Mouse (Mus musculus) forebrain, embryonic 13.5 days (tissue): Measurements from ENCODE around the gene Trub2. TPM values are rescaled to one million over a fixed set of nuclear protein-coding genes. Genes with fewer than 3 reads are reported as not detected.
"Not testable (repeated sequence)": the region's sequence is repeated elsewhere in the genome, so short reads cannot be mapped to it uniquely, and the experiment has no call there.

Experiments
- ATAC-seq: fragments of 200-750 bp; cut with Nextera tagmentation; 2 replicates; pipeline ENCODE4 v1.8.0; 2017
- H3K27ac ChIP-seq: fragments of 300-500 bp; sonication (generic); 2 replicates; pipeline ENCODE4 v1.5.1; 2015; ENCODE audit warnings: inconsistent platforms, mild to moderate bottlenecking, moderate library complexity
- H3K27me3 ChIP-seq: fragments of 300-500 bp; sonication (generic); 2 replicates; pipeline ENCODE4 v1.6.1; 2015; ENCODE audit warnings: mild to moderate bottlenecking, inconsistent platforms
- H3K36me3 ChIP-seq: fragments of 300-500 bp; sonication (generic); 2 replicates; pipeline ENCODE4 v1.6.1; 2015; ENCODE audit warnings: mild to moderate bottlenecking, inconsistent platforms; ENCODE audit not compliant: poor library complexity, severe bottlenecking
- H3K4me1 ChIP-seq: fragments of 300-500 bp; sonication (generic); 2 replicates; pipeline ENCODE4 v1.6.1; 2015; ENCODE audit warnings: inconsistent platforms
- H3K4me2 ChIP-seq: fragments of 300-500 bp; sonication (generic); 2 replicates; pipeline ENCODE4 v1.6.1; 2015; ENCODE audit warnings: inconsistent platforms, mild to moderate bottlenecking, moderate library complexity
- H3K4me3 ChIP-seq: fragments of 300-500 bp; sonication (generic); 2 replicates; pipeline ENCODE4 v1.5.1; 2015; ENCODE audit warnings: mild to moderate bottlenecking, inconsistent platforms
- H3K9ac ChIP-seq: fragments of 300-500 bp; sonication (generic); 2 replicates; pipeline ENCODE4 v1.6.1; 2015; ENCODE audit warnings: mild to moderate bottlenecking, inconsistent platforms
- H3K9me3 ChIP-seq: fragments of 300-500 bp; sonication (generic); replicated peaks from 2 replicates; pipeline ENCODE4 v1.6.1; 2016; ENCODE audit warnings: inconsistent platforms
- WGBS: fragments of 180-500 bp; shearing (Covaris S2); methylation state at CpG from one replicate; pipeline ENCODE4 v1.1.7; 2015; 5-methylcytosine and 5-hydroxymethylcytosine counted together
- polyA plus RNA-seq: library from polyadenylated mRNA; unstranded; fragments of >200 nt; fragmentation: Nextera tagmentation; extraction: Ambion mirVana; gene quantifications from 2 replicates; pipeline ENCODE4 v1.2.1, GENCODE M21; 2015

The Trub2 gene
- polyA plus RNA-seq, 1 experiment from 2014 or later = 43.4 TPM

DNA sequence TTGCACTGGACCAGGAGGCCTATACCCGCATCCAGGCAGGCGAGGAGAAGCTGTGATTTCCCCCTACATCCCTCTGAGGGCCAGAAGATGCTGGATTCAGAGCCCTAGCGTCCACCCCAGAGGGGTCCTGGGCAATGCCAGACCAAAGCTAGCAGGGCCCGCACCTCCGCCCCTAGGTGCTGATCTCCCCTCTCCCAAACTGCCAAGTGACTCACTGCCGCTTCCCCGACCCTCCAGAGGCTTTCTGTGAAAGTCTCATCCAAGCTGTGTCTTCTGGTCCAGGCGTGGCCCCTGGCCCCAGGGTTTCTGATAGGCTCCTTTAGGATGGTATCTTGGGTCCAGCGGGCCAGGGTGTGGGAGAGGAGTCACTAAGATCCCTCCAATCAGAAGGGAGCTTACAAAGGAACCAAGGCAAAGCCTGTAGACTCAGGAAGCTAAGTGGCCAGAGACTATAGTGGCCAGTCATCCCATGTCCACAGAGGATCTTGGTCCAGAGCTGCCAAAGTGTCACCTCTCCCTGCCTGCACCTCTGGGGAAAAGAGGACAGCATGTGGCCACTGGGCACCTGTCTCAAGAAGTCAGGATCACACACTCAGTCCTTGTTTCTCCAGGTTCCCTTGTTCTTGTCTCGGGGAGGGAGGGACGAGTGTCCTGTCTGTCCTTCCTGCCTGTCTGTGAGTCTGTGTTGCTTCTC lies 27.5 kb upstream of the Trub2 start:
- Histone ChIP-seq H3K4me2 (no peak overlapping the region), H3K9ac (no peak overlapping the region), H3K36me3 (peaks cover 61% of the 10 kb centered on the region), H3K9me3 (no peaks in the 10 kb centered on the region), H3K4me3 (no peak overlapping the region), H3K27me3 (peaks cover 7% of the 10 kb centered on the region; the same call in 1 of the 2 replicates), H3K4me1 (peaks cover 19% of the 10 kb centered on the region), H3K27ac (no peak overlapping the region)
- no peak for ATAC-seq
- WGBS = 81% methylated on average over 11 of the region's 11 CpGs

DNA sequence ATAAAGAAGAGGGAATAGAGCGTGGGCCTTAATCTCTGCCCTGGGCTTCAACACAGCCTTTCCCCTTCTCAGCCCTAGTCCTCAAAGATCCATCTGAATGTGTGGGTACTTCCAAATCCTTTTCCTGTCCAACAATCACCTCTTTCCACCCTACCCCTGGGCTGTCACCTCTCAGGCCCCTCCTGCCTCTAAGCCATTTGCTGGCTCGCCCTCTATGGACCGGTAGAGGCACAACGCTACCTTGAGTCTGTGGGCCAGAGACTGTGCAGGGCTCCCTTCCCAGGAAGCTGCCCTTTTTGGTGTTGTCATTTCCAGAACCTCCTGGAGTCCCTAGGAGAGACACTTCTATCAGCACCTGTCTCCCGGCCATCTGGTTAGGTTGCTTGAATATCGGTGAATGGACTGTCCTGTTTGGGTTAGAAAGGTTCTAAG lies 15.1 kb upstream of the Trub2 start:
- 19% methylated on average over 6 of the region's 6 CpGs for WGBS
- H3K9ac ChIP-seq = peak overlapping the region; percentile 95
- H3K4me2 ChIP-seq = peak overlapping the region; percentile 88
- peaks cover 18% of the 10 kb centered on the region for H3K4me1 ChIP-seq
- H3K36me3 ChIP-seq = peaks cover 45% of the 10 kb centered on the region
- 0 out of 2 replicates have a peak, but pooled peaks cover 4% of the 10 kb centered on the region for H3K27me3 ChIP-seq
- H3K9me3 ChIP-seq = no peaks in the 10 kb centered on the region
- H3K27ac ChIP-seq = peak overlapping the region; percentile 90; the same call in 1 of the 2 replicates
- peak overlapping the region; percentile 79 for H3K4me3 ChIP-seq
- no peak for ATAC-seq

DNA sequence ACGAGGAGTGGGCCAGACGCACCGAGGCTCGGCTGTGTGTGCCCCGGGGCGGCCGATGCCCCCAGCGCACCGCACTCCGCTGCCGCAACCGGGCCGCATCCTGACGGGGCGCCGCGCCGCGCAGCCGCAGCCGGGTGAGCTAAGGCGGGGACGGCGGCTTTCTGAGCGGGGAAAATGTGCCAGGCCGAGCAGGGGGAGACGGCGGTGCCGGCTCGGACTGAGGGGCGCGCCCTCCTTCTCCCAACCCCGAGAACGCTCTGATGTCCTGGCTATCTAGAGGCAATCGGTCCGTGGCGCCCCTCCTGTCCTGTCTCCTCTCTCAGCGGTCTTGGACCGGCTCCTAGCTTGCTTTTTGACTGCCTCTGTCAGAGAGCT lies 14.5 kb upstream of the Trub2 start:
- H3K27me3 ChIP-seq = 0 out of 2 replicates have a peak, but pooled peaks cover 4% of the 10 kb centered on the region
- H3K36me3 ChIP-seq = peaks cover 39% of the 10 kb centered on the region
- H3K4me1 ChIP-seq = peaks cover 18% of the 10 kb centered on the region
- peak overlapping the region; percentile 90 for H3K27ac ChIP-seq
- WGBS = 0% methylated on average over 32 of the region's 39 CpGs
- peak overlapping the region; percentile 88 for H3K4me2 ChIP-seq
- peak overlapping the region; percentile 95 for H3K9ac ChIP-seq
- H3K4me3 ChIP-seq = peak overlapping the region; percentile 79
- H3K9me3 ChIP-seq = no peaks in the 10 kb centered on the region
- no peak for ATAC-seq

DNA sequence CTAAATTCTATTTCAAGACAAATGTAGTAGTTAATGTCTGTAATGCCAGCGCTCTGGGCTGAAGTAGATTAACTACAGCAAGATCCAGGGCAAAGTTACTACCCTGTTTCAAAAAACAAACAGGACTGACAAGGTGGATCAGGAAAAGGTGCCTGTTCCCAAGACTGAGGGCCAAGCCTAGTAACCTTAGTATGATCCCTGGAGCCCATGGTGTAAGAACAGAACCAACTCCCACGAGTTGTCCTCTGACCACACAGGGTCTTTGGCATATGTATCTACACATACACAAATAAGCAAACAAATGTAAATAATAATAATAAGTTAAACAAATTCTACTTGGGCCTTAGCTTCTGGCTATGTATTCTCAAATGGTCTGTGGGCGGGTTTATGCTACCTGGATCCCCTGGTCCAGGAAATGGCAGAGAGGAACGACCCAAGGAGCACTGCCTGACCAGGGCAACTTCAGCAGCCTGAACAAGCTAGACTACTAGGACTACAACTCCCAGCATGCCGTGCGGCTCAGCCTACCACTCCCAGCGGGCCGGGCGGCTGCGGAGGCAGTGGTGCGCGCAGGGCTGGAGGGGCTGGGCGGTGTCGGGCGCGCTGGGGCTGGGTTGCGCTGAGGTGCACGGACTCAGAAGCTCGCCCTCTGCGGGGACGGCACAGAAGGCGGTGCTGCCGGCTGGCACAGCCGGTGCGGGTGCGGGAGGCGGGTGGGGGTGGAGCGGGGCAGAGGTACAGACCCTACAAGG lies 13.9 kb upstream of the Trub2 start, which contains the start of gene Slc27a4:
Gene Slc27a4, plus strand, starts transcription at position 560 of the 752 bp plus-strand sequence.
- peak within 1 kb of the TSS; percentile 90 for H3K27ac ChIP-seq
- H3K36me3 ChIP-seq = peaks cover 36% of the 10 kb centered on the region
- peak within 1 kb of the TSS; percentile 79 for H3K4me3 ChIP-seq
- ATAC-seq = peak; percentile 98
- H3K4me1 ChIP-seq = peaks cover 18% of the 10 kb centered on the region
- peak within 1 kb of the TSS; percentile 95 for H3K9ac ChIP-seq
- peak within 1 kb of the TSS; percentile 88 for H3K4me2 ChIP-seq
- H3K27me3 ChIP-seq = 0 out of 2 replicates have a peak, but pooled peaks cover 4% of the 10 kb centered on the region
- 8% methylated on average over 20 of the region's 28 CpGs for WGBS
- no peaks in the 10 kb centered on the region for H3K9me3 ChIP-seq

DNA sequence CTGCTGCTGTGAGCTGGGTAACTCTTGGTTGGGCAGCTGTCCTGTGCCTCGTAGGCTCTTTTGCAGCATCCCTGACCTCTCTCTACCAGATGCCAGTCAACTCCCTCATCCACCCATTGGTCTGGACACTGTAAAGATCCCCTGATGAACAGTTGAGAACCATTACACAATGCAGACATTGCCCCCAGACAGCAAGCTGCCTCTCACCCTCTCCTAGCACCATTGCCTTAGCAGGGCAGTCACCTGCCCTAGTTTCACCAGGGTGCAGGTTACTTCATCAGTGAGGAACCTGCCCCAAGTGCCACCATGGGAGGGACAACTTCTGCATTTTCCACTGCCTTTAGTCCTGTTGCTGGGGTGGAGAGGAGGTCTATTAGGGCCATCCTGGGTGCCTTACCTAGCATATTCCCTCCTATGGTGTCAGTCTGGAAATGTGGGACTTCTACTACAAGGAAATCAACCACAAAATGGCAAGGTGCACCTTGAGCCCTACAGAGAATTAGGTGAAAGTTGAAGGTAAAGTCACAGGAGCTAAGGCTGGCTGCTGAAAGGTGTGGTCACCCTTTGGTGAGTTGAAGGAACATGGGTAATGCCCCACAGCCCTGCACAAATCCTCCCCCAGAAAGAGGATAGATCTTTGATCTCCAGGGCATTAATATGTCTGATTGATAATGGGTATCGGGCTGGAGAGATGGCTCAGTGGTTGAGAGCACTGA lies 4.6 kb upstream of the Trub2 start:
- no peak for ATAC-seq
- H3K4me1 ChIP-seq = peaks cover 11% of the 10 kb centered on the region
- H3K27me3 ChIP-seq = no peaks in the 10 kb centered on the region
- no peak overlapping the region for H3K4me3 ChIP-seq
- no peak overlapping the region for H3K27ac ChIP-seq
- no peak overlapping the region for H3K9ac ChIP-seq
- H3K9me3 ChIP-seq = no peaks in the 10 kb centered on the region
- no peak overlapping the region for H3K4me2 ChIP-seq
- WGBS = 98% methylated on average over 2 of the region's 2 CpGs
- H3K36me3 ChIP-seq = peaks cover 61% of the 10 kb centered on the region

DNA sequence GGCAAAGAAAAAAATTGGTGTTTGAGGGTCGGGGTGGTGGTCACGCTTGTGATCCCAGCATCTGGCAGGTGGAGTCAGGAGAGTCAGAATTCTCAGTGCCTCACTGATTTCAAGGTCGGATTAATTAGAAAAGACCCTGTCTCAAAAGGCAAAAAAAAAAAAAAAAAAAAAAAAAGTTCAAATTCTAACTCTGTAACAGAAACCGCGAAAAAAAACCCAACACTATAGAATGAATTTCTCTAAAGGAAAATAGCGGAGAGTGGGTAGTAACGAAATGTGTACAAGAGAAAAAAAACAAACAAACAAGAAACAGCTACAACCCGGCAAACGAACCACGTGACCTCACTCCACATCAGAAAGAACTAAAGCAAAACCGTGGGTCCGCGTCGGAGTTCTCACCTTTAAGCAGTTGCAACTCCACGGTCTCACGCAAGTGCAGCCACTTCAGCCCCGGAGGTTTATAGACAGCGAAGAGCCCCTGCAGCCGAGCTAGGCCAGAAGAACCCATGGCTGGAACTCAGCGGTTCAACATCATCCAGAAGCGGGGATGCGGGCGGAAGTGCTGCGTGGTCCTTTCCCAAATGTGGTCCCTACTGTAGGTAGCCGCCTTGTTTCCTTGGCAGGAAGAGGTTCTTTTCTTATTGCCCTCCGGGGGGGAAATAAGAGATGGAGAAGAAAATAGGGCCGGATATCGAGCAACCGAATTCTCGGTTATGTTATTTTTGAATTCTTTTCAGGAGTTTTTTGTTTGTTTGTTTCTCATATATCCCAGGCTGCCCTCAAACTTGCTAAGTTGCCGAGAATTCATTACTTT lies 991 bp downstream of the Trub2 start, which contains the start of gene Coq4:
Gene Coq4, plus strand, starts transcription at position 390 of the 814 bp plus-strand sequence.
- peak within 1 kb of the TSS; percentile 81 for H3K4me3 ChIP-seq
- peak; percentile 94 for ATAC-seq
- peak within 1 kb of the TSS; percentile 59 for H3K27ac ChIP-seq
- peak within 1 kb of the TSS; percentile 80 for H3K9ac ChIP-seq
- peak within 1 kb of the TSS; percentile 89 for H3K4me2 ChIP-seq
- WGBS = 2% methylated on average over 31 of the region's 31 CpGs
- H3K27me3 ChIP-seq = no peaks in the 10 kb centered on the region
- H3K36me3 ChIP-seq = peaks cover 64% of the 10 kb centered on the region
- H3K4me1 ChIP-seq = peaks cover 21% of the 10 kb centered on the region
- no peaks in the 10 kb centered on the region for H3K9me3 ChIP-seq

DNA sequence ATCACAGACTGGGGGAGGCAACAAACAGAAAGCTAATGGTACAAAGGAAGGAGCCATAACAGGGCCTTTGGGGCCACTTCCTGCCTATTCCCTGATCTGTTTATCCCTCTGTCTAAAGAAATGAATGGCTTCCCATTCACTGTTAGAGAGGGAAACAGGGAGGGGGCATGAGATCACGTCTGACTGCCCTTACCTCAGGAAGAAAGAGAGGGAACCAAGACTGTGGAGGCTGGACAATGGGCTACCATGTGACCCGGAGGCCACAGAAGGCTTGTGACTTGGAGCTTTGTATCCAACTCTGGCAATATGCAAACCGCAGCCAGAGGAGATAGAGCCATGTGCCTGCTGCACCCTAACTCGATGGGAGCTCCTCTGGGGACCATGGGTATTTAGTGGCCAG lies 4.0 kb downstream of the Trub2 start:
- no peak for ATAC-seq
- no peak overlapping the region for H3K9ac ChIP-seq
- H3K4me3 ChIP-seq = no peak overlapping the region
- H3K9me3 ChIP-seq = no peaks in the 10 kb centered on the region
- H3K4me2 ChIP-seq = no peak overlapping the region
- 68% methylated on average over 4 of the region's 4 CpGs for WGBS
- H3K27ac ChIP-seq = no peak overlapping the region
- peaks cover 68% of the 10 kb centered on the region for H3K36me3 ChIP-seq
- H3K4me1 ChIP-seq = peaks cover 20% of the 10 kb centered on the region
- no peaks in the 10 kb centered on the region for H3K27me3 ChIP-seq

DNA sequence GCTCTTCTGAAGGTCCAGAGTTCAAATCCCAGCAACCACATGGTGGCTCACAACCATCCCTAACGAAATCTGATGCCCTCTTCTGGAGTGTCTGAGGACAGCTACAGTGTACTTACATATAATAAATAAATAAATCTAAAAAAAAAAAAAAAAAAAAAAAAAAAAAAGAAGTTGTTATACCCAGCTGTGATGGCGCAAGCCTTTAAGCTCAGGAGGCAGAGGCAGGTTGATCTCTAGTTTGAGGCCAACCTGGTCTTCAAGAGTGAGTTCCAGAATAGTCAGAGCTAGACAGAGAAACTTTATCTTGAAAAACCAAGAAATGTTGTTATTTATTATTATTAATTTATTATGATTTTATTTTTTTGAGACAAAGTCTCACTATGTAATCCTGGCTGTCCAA lies 7.0 kb downstream of the Trub2 start:
- H3K27ac ChIP-seq, H3K4me1 ChIP-seq, H3K4me2 ChIP-seq, ATAC-seq, H3K27me3 ChIP-seq, H3K9me3 ChIP-seq, H3K9ac ChIP-seq, H3K4me3 ChIP-seq: not testable (repeated sequence)
- 98% methylated on average over 2 of the region's 2 CpGs for WGBS
- H3K36me3 ChIP-seq = peaks cover 97% of the 10 kb centered on the region

DNA sequence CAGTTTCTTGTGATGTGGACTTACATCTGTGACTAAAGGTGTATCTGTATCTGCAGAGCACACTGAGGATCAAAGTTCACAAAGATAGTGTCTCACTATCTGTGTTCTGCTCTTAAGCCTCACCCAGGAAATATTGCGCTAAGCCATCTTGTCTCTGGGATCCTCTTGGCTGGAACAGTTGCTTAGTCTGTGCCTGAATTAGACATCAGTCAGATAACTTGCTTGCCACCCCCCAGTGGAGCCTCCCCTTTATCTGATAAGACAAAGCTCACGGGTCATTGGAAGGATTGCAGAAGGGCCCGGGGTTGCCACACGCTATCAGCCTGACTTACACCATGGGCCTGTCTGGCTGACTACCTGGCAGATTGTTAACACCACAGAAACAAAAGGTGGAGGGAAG lies 15.0 kb downstream of the Trub2 start:
- no peak for ATAC-seq
- no peak overlapping the region for H3K4me3 ChIP-seq
- no peaks in the 10 kb centered on the region for H3K4me1 ChIP-seq
- peaks cover 43% of the 10 kb centered on the region for H3K36me3 ChIP-seq
- no peaks in the 10 kb centered on the region for H3K27me3 ChIP-seq
- no peaks in the 10 kb centered on the region for H3K9me3 ChIP-seq
- H3K9ac ChIP-seq = no peak overlapping the region
- H3K27ac ChIP-seq = no peak overlapping the region
- H3K4me2 ChIP-seq = no peak overlapping the region
- WGBS = 95% methylated on average over 4 of the region's 4 CpGs

DNA sequence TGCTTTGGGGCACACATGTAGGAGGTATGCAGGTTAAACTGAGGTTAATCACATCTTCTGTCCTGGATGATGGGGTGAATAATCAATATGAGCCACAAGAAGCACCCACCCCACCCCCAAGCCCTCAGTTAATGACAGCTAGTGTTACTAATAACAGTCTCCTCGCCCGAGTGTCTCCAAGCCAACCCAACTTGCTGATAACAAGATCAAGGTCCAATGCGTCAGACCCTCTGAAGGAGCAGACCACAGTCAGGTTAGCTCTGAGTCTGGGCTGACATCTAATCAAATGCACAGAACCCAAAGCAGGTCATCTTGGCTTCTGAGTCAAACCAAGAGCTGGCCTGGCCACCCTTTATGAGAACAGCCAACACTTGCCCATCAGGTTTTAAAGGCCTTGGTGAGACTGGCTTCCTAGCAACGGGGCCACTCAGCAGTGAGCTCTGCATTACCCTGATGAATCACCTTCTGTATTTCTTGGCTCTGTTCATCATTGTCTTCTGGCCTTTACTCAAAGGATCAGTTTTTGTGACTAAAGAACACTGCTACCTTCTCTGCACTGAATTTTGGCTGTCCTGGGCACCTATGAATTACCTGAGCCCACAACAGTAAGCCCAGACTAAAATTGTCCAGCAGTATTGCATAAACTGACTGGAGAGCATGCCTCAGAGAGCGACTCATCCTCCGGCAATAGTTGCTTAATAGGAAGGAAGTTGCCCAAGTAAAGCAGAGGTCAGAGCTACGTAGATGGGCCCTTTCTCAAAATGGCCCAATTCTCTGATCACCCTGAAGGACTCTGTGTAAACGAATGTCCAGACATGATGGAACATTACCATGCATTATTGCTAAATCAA lies 16.5 kb downstream of the Trub2 start:
- Histone ChIP-seq H3K4me1 (no peaks in the 10 kb centered on the region), H3K36me3 (peaks cover 28% of the 10 kb centered on the region), H3K9me3 (no peaks in the 10 kb centered on the region), H3K4me3 (no peak overlapping the region), H3K27ac (no peak overlapping the region), H3K9ac (no peak overlapping the region), H3K4me2 (no peak overlapping the region), H3K27me3 (no peaks in the 10 kb centered on the region)
- no peak for ATAC-seq
- WGBS = 89% methylated on average over 8 of the region's 8 CpGs

DNA sequence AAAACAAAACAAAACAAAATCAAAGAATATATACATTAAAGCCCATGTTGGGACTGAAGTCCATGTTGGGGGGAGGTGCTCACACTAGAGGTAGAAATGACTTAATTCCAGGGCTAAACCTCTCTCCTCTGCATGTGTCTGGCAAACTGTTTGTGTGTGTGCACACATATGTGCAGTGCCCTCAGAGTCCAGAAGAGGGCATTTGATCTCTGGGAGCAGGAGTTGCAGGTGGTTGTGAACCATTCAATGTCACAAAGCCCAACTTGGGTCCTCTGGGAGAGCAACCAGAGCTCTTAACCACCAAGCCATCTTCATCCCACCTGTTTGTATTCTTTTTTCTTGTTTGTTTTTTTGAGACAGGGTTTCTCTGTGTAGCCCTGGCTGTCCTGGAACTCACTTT lies 18.1 kb downstream of the Trub2 start:
- no peaks in the 10 kb centered on the region for H3K9me3 ChIP-seq
- peaks cover 15% of the 10 kb centered on the region for H3K36me3 ChIP-seq
- H3K27ac ChIP-seq = no peak overlapping the region
- no peak overlapping the region for H3K9ac ChIP-seq
- H3K4me3 ChIP-seq = no peak overlapping the region
- ATAC-seq = no peak
- no peaks in the 10 kb centered on the region for H3K27me3 ChIP-seq
- H3K4me1 ChIP-seq = no peaks in the 10 kb centered on the region
- no peak overlapping the region for H3K4me2 ChIP-seq
